Mouse (Mus musculus) left cerebral cortex, postnatal 14 days (tissue): ENCODE results near the gene Prss35. TPM values are rescaled to one million over a fixed set of nuclear protein-coding genes. Genes with fewer than 3 reads are reported as not detected.

Source experiments
- DNase-seq, 2 experiments: peaks; one replicate each; pipeline ENCODE4 v3.0.0; 2021 to 2022; ENCODE audit warnings: low spot score in 2 of 2, mixed read lengths in 1 of 2
- intact Hi-C: fragments of 180-260 bp; cut with DNase I; formaldehyde crosslinking; loops from one replicate; pipeline ENCODE4 v1.15.1; 2025
- total RNA-seq, 2 experiments: library from RNA; stranded (reverse); gene quantifications; 2 replicates each; pipeline ENCODE4 v1.2.3; 2021

Gene Prss35
- total RNA-seq, 2 experiments from 2014 or later, result 6.4 to 6.5 TPM

DNA sequence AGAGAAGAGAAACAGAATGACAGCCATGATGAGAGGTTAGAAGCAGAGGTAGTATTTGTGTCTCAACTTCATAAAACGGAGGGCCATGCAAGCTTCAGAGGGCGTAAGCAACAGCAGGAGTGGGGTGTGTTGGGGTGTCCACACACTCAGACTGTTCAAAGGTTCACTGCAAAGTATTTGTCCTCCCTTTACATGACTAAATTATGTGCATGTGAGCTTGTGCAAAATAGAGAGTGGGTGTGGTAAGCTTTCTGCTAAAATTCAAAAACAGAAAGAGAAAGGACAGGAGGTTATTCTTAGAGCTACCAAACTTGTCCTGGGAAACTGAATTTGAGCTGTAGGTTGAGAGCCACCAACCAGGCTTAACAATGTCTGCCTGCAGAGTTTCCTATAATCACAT lies 39.4 kb downstream of the Prss35 start:
- intact Hi-C loops, result no loop called here
- DNase-seq, result no peak

GRCm38 (mm10) chr9:86789186-86789585 lies 45.7 kb downstream of the Prss35 start:
- DNase-seq, result no peak
- intact Hi-C loops, result no loop called here

DNA sequence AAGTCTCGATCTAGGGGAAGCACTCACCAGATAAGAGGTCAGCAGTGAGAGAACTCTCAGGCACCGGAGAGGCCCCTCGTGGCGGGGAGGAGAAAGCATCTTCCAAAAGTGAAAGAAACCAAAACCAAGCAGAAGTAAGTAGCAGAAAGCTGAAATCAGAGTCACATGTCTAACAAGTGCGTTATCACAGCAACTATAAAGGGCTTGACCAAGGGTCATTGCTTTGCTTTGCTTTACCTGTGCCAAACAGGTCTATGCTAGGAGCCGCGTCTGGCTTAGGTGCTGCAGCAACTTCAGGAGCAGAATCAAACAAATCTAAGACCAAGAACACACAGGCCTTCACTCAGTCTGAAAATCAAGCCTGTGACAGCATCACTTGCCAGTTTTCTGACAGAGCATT lies 48.5 kb downstream of the Prss35 start:
- intact Hi-C loops, result no loop called here
- no peak for DNase-seq

DNA sequence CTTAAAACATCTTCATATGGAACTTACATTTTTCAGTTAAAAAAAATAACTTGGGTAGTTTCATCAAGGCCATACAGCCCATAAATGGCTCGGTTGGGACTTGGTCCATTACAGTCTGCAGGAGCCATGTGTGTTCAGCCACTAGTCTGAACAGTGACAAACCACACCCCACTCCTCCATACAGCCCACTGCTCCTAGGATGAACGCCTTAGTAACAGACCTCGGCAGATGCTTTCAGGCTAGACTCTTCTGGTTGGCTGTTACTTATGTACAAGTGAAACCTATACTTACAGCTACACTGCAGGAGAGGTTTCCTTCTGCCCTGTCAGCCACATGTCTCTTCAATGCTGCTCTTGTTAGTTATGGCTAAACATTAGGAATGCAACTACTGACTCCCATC lies 51.8 kb downstream of the Prss35 start:
- DNase-seq, result no peak
- intact Hi-C loops, result no loop called here

- no peak for DNase-seq
- intact Hi-C loops, result no loop called here
Measured at GRCm38 (mm10) chr9:86797553-86797952, 54.1 kb downstream of the Prss35 start.

- intact Hi-C loops, result no loop called here
- no peak for DNase-seq
Measured at GRCm38 (mm10) chr9:86798129-86798528, 54.7 kb downstream of the Prss35 start.

GRCm38 (mm10) chr9:86798686-86799085 lies 55.2 kb downstream of the Prss35 start:
- no peak for DNase-seq
- intact Hi-C loops, result no loop called here

GRCm38 (mm10) chr9:86799099-86799498 lies 55.6 kb downstream of the Prss35 start:
- intact Hi-C loops, result no loop called here

DNA sequence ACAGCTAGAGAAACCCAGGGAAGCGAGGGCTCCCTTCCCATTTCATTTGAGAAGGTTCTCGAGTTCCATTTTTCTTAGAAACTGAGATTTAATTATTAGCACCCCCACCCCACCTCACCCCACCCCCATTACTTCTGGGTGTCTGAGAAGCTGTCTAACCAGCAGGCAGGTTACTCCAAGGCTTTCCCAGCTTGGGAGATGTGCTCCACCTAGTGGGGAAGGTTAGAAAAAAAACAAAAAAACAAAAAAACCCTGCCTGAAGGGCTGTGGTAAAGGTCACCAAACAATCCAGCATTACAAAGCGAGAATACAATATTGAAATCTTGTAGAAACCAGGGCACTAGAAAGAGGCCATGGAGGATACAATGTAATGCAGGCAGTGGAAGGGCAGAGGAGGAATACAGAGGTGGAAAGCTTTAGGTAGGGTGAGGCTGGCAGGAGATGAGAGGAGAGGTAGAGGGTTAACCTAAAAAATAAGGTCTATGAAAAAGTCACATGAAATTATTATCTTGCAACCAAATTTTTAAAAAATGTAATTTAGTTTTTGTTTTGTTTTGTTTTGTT lies 57.2 kb downstream of the Prss35 start:
- intact Hi-C loops, result loop anchor here (5.0 kb wide), 1 partner anchor 208 kb away; no protein-coding TSS in a partner anchor
- DNase-seq, result no peak

More at GRCm38 (mm10) chr9:86799099-86799498, 55.6 kb downstream of the Prss35 start:
- no peak for DNase-seq

Other genes with a start within 250 kb of the Prss35 start
- gene Pgm3, start 171.8 kb upstream of the Prss35 start, total RNA-seq, result 10 to 100 TPM; 16.3 to 18.7 TPM
- 10 to 100 TPM; 35.3 to 35.6 TPM for gene Rwdd2a, start 171.7 kb upstream of the Prss35 start, total RNA-seq
- gene Me1, start 47.7 kb upstream of the Prss35 start, total RNA-seq, result 10 to 100 TPM; 54.6 to 58.3 TPM
- gene Snap91, start 137.0 kb downstream of the Prss35 start, total RNA-seq, result 100 to 1,000 TPM; 503 to 508 TPM